Mouse (Mus musculus) small intestine, adult 2 months (tissue): Measurements from ENCODE around the gene Gli2.

ENCODE experiments used
- CTCF ChIP-seq: fragments of 200-500 bp; IDR thresholded peaks from 2 replicates; pipeline ENCODE4 v1.5.1; 2012; ENCODE audit warnings: low read depth, mild to moderate bottlenecking, control low read depth, inconsistent platforms, low read length, moderate library complexity, mixed read lengths; ENCODE audit not compliant: insufficient replicate concordance, insufficient read length; ENCODE audit errors: extremely low read depth
- POLR2A ChIP-seq: fragments of 200-500 bp; IDR thresholded peaks from 2 replicates; pipeline ENCODE4 v1.6.1; 2012; ENCODE audit warnings: low read depth, mild to moderate bottlenecking, control low read depth, inconsistent platforms, low read length, moderate library complexity

GRCm38 (mm10) chr1:118954434-118955301, 98.8 kb downstream of the Gli2 start:
- TF ChIP-seq CTCF (no peak), POLR2A (no peak)
